Mouse (Mus musculus): ENCODE results near the gene Cdrt4. TPM values are rescaled to one million over a fixed set of nuclear protein-coding genes. Genes with fewer than 3 reads are reported as not detected.
A peak's percentile ranks its signal among the peaks of the same experiment; 100 is the strongest.

Cdrt4 gene
- polyA plus RNA-seq, 1 experiment from 2014 or later: not detected

DNA sequence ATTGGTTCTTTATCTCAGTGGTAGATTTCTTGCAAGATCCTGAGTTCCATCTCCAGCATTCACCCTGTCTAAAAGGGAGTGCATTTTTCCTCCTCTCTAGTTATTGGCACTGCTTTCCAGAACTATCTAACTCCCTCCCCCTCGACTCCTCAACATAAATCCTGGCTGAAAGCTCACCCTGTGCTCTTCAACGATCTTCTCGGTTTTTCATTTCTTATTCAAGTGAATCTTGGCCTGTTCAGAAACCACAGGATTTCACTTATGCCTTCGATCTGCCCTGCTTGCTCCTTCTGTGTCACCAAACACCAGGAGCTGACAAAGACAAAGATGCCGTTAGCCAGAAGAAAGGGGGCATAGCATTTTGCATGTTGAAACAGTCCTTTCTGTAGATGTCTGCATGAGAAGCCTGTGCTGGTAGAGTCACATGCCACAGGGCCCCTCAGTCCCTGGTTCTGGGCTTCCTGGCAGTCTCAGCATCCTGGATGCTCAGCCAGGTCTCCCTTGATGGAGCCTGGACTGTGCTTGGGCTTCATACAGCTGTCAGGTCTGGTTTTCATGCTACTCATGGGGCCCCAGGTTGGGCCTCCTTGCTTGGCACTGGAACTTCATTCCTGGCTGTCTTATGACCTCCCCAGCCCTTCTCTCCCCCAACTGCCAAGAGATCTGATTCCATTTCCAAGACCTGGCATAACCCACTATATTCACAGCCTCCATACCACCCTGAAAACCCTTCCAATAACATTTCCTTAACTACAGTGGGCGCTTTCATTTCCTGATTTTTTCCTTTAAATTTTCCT, 30.8 kb upstream of the Cdrt4 start:
- H3K9me3 ChIP-seq (ENCODE audit: control insufficient read depth, low read length): no peaks in the 10 kb centered on the region
- H3K4me2 ChIP-seq (ENCODE audit: low read depth, low read length): peak overlapping the region; percentile 39; the same call in 1 of the 2 replicates
- H3K4me1 ChIP-seq (ENCODE audit: control insufficient read depth, insufficient read depth, low read length): no peaks in the 10 kb centered on the region
- ATAC-seq (ENCODE audit: low read depth): no peak
- H3K4me3 ChIP-seq (ENCODE audit: low read depth, low read length): no peak overlapping the region
- no peaks in the 10 kb centered on the region for H3K27me3 ChIP-seq (ENCODE audit: control insufficient read depth, insufficient read depth, low read length)
- no peak overlapping the region for H3K27ac ChIP-seq (ENCODE audit: low read depth, low read length)
- H3K36me3 ChIP-seq (ENCODE audit: control insufficient read depth, insufficient read depth, low read length): no peaks in the 10 kb centered on the region
- 69% methylated on average over 6 of the region's 6 CpGs for WGBS
- H3K9ac ChIP-seq (replicated peaks; ENCODE audit: low read depth, low read length): no peak overlapping the region

DNA sequence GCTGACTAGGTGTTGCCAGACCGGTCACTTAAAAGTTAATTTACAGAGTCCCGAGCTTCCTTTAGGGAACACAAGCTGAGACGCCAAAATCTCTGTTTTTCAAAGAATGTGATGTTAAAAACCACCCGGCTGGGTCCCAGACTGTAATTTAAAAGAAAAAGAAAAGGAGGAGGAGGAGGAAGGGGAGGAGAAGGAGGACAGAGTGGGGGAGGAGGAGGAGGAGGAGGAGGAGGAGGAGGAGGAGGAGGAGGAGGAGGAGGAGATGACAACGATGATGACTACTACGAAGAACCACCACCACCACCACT, 30.3 kb upstream of the Cdrt4 start:
- H3K27me3 ChIP-seq (ENCODE audit: control insufficient read depth, insufficient read depth, low read length): no peaks in the 10 kb centered on the region
- H3K9ac ChIP-seq (replicated peaks; ENCODE audit: low read depth, low read length): no peak overlapping the region
- WGBS: 21% methylated on average over 6 of the region's 6 CpGs
- H3K4me3 ChIP-seq (ENCODE audit: low read depth, low read length): peak overlapping the region; percentile 23; the same call in 1 of the 2 replicates
- H3K4me1 ChIP-seq (ENCODE audit: control insufficient read depth, insufficient read depth, low read length): no peaks in the 10 kb centered on the region
- no peak for ATAC-seq (ENCODE audit: low read depth)
- H3K9me3 ChIP-seq (ENCODE audit: control insufficient read depth, low read length): no peaks in the 10 kb centered on the region
- H3K27ac ChIP-seq (ENCODE audit: low read depth, low read length): no peak overlapping the region
- H3K36me3 ChIP-seq (ENCODE audit: control insufficient read depth, insufficient read depth, low read length): no peaks in the 10 kb centered on the region
- H3K4me2 ChIP-seq (ENCODE audit: low read depth, low read length): peak overlapping the region; percentile 39; the same call in 1 of the 2 replicates

GRCm38 (mm10) chr11:62921052-62921977, 29.7 kb upstream of the Cdrt4 start:
- H3K4me1 ChIP-seq (ENCODE audit: control insufficient read depth, insufficient read depth, low read length): no peaks in the 10 kb centered on the region
- no peaks in the 10 kb centered on the region for H3K9me3 ChIP-seq (ENCODE audit: control insufficient read depth, low read length)
- H3K27me3 ChIP-seq (ENCODE audit: control insufficient read depth, insufficient read depth, low read length): no peaks in the 10 kb centered on the region
- H3K9ac ChIP-seq (replicated peaks; ENCODE audit: low read depth, low read length): no peak overlapping the region
- peak; percentile 91 for ATAC-seq (ENCODE audit: low read depth)
- 33% methylated on average over 25 of the region's 25 CpGs for WGBS
- peak overlapping the region; percentile 39; the same call in 1 of the 2 replicates for H3K4me2 ChIP-seq (ENCODE audit: low read depth, low read length)
- peak overlapping the region; percentile 23; the same call in 1 of the 2 replicates for H3K4me3 ChIP-seq (ENCODE audit: low read depth, low read length)
- H3K27ac ChIP-seq (ENCODE audit: low read depth, low read length): peak overlapping the region; percentile 45
- no peaks in the 10 kb centered on the region for H3K36me3 ChIP-seq (ENCODE audit: control insufficient read depth, insufficient read depth, low read length)

GRCm38 (mm10) chr11:62924091-62924761, 26.8 kb upstream of the Cdrt4 start:
- Histone ChIP-seq H3K4me1 (ENCODE audit: control insufficient read depth, insufficient read depth, low read length) (no peaks in the 10 kb centered on the region), H3K36me3 (ENCODE audit: control insufficient read depth, insufficient read depth, low read length) (no peaks in the 10 kb centered on the region), H3K9ac (replicated peaks; ENCODE audit: low read depth, low read length) (no peak overlapping the region), H3K9me3 (ENCODE audit: control insufficient read depth, low read length) (no peaks in the 10 kb centered on the region), H3K4me3 (ENCODE audit: low read depth, low read length) (no peak overlapping the region), H3K4me2 (ENCODE audit: low read depth, low read length) (no peak overlapping the region), H3K27me3 (ENCODE audit: control insufficient read depth, insufficient read depth, low read length) (no peaks in the 10 kb centered on the region), H3K27ac (ENCODE audit: low read depth, low read length) (no peak overlapping the region)
- WGBS: 94% methylated on average over 6 of the region's 6 CpGs
- ATAC-seq (ENCODE audit: low read depth): no peak

GRCm38 (mm10) chr11:62929799-62930198, 21.2 kb upstream of the Cdrt4 start:
- H3K4me3 ChIP-seq (ENCODE audit: low read depth, low read length): no peak overlapping the region
- no peak for ATAC-seq (ENCODE audit: low read depth)
- 65% methylated on average over 3 of the region's 3 CpGs for WGBS
- H3K36me3 ChIP-seq (ENCODE audit: control insufficient read depth, insufficient read depth, low read length): no peaks in the 10 kb centered on the region
- H3K4me1 ChIP-seq (ENCODE audit: control insufficient read depth, insufficient read depth, low read length): no peaks in the 10 kb centered on the region
- H3K27me3 ChIP-seq (ENCODE audit: control insufficient read depth, insufficient read depth, low read length): no peaks in the 10 kb centered on the region
- no peak overlapping the region for H3K27ac ChIP-seq (ENCODE audit: low read depth, low read length)
- no peaks in the 10 kb centered on the region for H3K9me3 ChIP-seq (ENCODE audit: control insufficient read depth, low read length)
- H3K9ac ChIP-seq (replicated peaks; ENCODE audit: low read depth, low read length): no peak overlapping the region
- H3K4me2 ChIP-seq (ENCODE audit: low read depth, low read length): no peak overlapping the region

DNA sequence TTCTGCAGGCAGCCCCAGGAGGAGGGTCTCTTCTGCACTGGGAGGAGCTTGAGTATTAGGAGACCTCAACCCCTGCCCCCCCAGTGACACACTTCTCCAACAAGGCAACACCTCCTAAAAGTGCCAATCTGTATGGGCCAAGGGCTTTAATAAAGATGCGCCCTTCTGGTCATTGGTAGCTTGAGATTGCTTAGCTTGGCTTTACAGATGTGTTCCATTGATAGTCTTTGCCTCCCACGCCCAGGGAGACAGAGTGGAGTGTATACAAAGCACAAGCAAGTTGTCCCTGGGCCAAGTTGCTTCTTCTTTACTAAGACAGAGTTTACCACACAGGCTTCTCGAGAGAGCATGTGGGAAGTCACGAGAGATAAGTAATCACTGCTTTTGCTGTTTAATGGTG, 20.4 kb upstream of the Cdrt4 start:
- Histone ChIP-seq H3K27ac (ENCODE audit: low read depth, low read length) (no peak overlapping the region), H3K9ac (replicated peaks; ENCODE audit: low read depth, low read length) (no peak overlapping the region), H3K4me1 (ENCODE audit: control insufficient read depth, insufficient read depth, low read length) (no peaks in the 10 kb centered on the region), H3K27me3 (ENCODE audit: control insufficient read depth, insufficient read depth, low read length) (no peaks in the 10 kb centered on the region), H3K36me3 (ENCODE audit: control insufficient read depth, insufficient read depth, low read length) (no peaks in the 10 kb centered on the region), H3K4me2 (ENCODE audit: low read depth, low read length) (no peak overlapping the region), H3K9me3 (ENCODE audit: control insufficient read depth, low read length) (no peaks in the 10 kb centered on the region), H3K4me3 (ENCODE audit: low read depth, low read length) (no peak overlapping the region)
- WGBS: 86% methylated on average over 4 of the region's 4 CpGs
- ATAC-seq (ENCODE audit: low read depth): no peak

DNA sequence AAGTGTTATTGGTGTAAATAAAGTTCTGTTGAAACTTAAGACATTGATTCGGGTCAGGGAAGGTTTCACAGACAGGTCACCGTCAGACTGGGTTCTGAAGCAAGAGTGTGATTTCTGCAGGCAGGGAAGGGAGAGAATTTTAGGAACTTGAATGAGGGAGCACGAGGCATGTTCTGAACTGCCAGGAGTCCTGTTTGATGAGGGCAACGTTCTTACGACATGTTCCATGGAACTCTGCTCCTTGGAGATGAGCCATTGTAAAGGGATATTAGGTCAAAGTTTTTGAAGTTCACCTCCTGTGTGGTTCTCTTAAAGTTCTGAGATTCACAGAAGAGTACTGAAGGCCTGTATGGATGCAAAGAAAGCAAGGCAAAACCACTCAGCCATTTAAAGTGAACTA, 19.9 kb upstream of the Cdrt4 start:
- H3K27me3 ChIP-seq (ENCODE audit: control insufficient read depth, insufficient read depth, low read length): no peaks in the 10 kb centered on the region
- no peak for ATAC-seq (ENCODE audit: low read depth)
- 91% methylated on average over 5 of the region's 5 CpGs for WGBS
- no peaks in the 10 kb centered on the region for H3K9me3 ChIP-seq (ENCODE audit: control insufficient read depth, low read length)
- H3K4me2 ChIP-seq (ENCODE audit: low read depth, low read length): no peak overlapping the region
- no peaks in the 10 kb centered on the region for H3K36me3 ChIP-seq (ENCODE audit: control insufficient read depth, insufficient read depth, low read length)
- no peak overlapping the region for H3K9ac ChIP-seq (replicated peaks; ENCODE audit: low read depth, low read length)
- no peak overlapping the region for H3K4me3 ChIP-seq (ENCODE audit: low read depth, low read length)
- no peak overlapping the region for H3K27ac ChIP-seq (ENCODE audit: low read depth, low read length)
- H3K4me1 ChIP-seq (ENCODE audit: control insufficient read depth, insufficient read depth, low read length): no peaks in the 10 kb centered on the region

- no peaks in the 10 kb centered on the region for H3K9me3 ChIP-seq (ENCODE audit: control insufficient read depth, low read length)
- H3K4me2 ChIP-seq (ENCODE audit: low read depth, low read length): no peak overlapping the region
- no peak overlapping the region for H3K9ac ChIP-seq (replicated peaks; ENCODE audit: low read depth, low read length)
- no peaks in the 10 kb centered on the region for H3K27me3 ChIP-seq (ENCODE audit: control insufficient read depth, insufficient read depth, low read length)
- H3K36me3 ChIP-seq (ENCODE audit: control insufficient read depth, insufficient read depth, low read length): no peaks in the 10 kb centered on the region
- no peak overlapping the region for H3K4me3 ChIP-seq (ENCODE audit: low read depth, low read length)
- ATAC-seq (ENCODE audit: low read depth): no peak
- H3K27ac ChIP-seq (ENCODE audit: low read depth, low read length): no peak overlapping the region
- WGBS: 93% methylated on average over 9 of the region's 9 CpGs
- H3K4me1 ChIP-seq (ENCODE audit: control insufficient read depth, insufficient read depth, low read length): no peaks in the 10 kb centered on the region
Observed at GRCm38 (mm10) chr11:62933099-62933498, 17.9 kb upstream of the Cdrt4 start.

Measured in neural tube, embryonic 14.5 days (tissue).